Mouse (Mus musculus) small intestine, adult 2 months (tissue): Measurements from ENCODE around the gene Ctdnep1.

Source experiments
- CTCF ChIP-seq: fragments of 200-500 bp; IDR thresholded peaks from 2 replicates; pipeline ENCODE4 v1.5.1; 2012; ENCODE audit warnings: low read depth, mild to moderate bottlenecking, control low read depth, inconsistent platforms, low read length, moderate library complexity, mixed read lengths; ENCODE audit not compliant: insufficient replicate concordance, insufficient read length; ENCODE audit errors: extremely low read depth
- POLR2A ChIP-seq: fragments of 200-500 bp; IDR thresholded peaks from 2 replicates; pipeline ENCODE4 v1.6.1; 2012; ENCODE audit warnings: low read depth, mild to moderate bottlenecking, control low read depth, inconsistent platforms, low read length, moderate library complexity

- TF ChIP-seq CTCF, result peak; percentile 77; the same call in 1 of the 2 replicates
- no peak for TF ChIP-seq POLR2A
These were observed 39.8 kb downstream of the Ctdnep1 start for GRCm38 (mm10) chr11:70020731-70021263.
